Mouse (Mus musculus) forebrain, postnatal 0 days (tissue): ENCODE measurements at regions not wholly inside any gene's neighbourhood (a gene's known extent, or its start where the extent isn't known, plus 50 kb on each side); places are given as distances from the start of the nearest gene placed in this dataset.

Experiments used
- ATAC-seq: fragments of 200-750 bp; cut with Nextera tagmentation; 2 replicates; pipeline ENCODE4 v1.8.0; 2017; ENCODE audit warnings: mild to moderate bottlenecking, moderate library complexity
- DNase-seq: peaks from one replicate; pipeline ENCODE4 v3.0.0-alpha.2; 2015
- H3K27ac ChIP-seq: fragments of 300-500 bp; sonication (generic); 2 replicates; pipeline ENCODE4 v1.5.1; 2014; ENCODE audit warnings: low read depth, mild to moderate bottlenecking, antibody characterized with exemption, low read length, moderate library complexity, mixed read lengths
- H3K27me3 ChIP-seq: fragments of 300-500 bp; sonication (generic); 2 replicates; pipeline ENCODE4 v1.6.1; 2014; ENCODE audit warnings: mild to moderate bottlenecking, low read length, mixed read lengths; ENCODE audit not compliant: insufficient read depth
- H3K36me3 ChIP-seq: fragments of 300-500 bp; sonication (generic); 2 replicates; pipeline ENCODE4 v1.6.1; 2014; ENCODE audit warnings: mild to moderate bottlenecking, moderate library complexity; ENCODE audit not compliant: insufficient read depth
- H3K4me1 ChIP-seq: fragments of 300-500 bp; sonication (generic); 2 replicates; pipeline ENCODE4 v1.6.1; 2014; ENCODE audit warnings: antibody characterized with exemption; ENCODE audit not compliant: insufficient read depth
- H3K4me2 ChIP-seq: fragments of 300-500 bp; sonication (generic); 2 replicates; pipeline ENCODE4 v1.6.1; 2014; ENCODE audit warnings: low read depth, mild to moderate bottlenecking, moderate library complexity
- H3K4me3 ChIP-seq: fragments of 300-500 bp; sonication (generic); 2 replicates; pipeline ENCODE4 v1.5.1; 2014; ENCODE audit warnings: low read depth, low read length, mixed read lengths
- H3K9ac ChIP-seq: fragments of 300-500 bp; sonication (generic); 2 replicates; pipeline ENCODE4 v1.6.1; 2014; ENCODE audit warnings: mild to moderate bottlenecking
- H3K9me3 ChIP-seq: fragments of 300-500 bp; sonication (generic); 2 replicates; pipeline ENCODE4 v1.6.1; 2016; ENCODE audit warnings: low read length
- CTCF ChIP-seq: sonication (generic); IDR thresholded peaks from 2 replicates; pipeline ENCODE4 v1.5.1; 2016; ENCODE audit warnings: antibody characterized with exemption, control low read depth, low read depth
- WGBS: fragments of 180-500 bp; shearing (Covaris S2); extraction: QIAGEN DNeasy Blood & Tissue Kit; methylation state at CpG from one replicate; pipeline ENCODE4 v1.1.7; 2014; 5-methylcytosine and 5-hydroxymethylcytosine counted together

DNA sequence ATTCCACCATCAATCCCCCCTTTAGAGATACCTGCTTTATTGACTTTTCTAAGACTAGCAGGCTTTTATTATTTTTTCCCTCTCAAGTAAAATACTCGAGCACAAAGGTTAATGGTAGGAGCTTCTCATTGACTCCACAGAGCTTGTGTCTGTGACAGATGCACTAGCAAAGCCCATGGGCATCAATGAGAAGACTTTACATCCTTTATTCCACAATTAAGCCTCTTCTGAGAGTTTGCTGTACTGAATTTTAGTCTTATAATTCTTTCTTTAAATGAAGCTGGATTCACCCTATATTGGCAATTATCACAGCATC lies 119.2 kb upstream of the Fbxl7 start:
- Histone ChIP-seq H3K36me3 (no peaks in the 10 kb centered on the region), H3K9me3 (no peaks in the 10 kb centered on the region), H3K9ac (no peak overlapping the region), H3K4me3 (no peak overlapping the region), H3K27ac (no peak overlapping the region), H3K4me1 (no peaks in the 10 kb centered on the region), H3K4me2 (no peak overlapping the region), H3K27me3 (no peaks in the 10 kb centered on the region)
- no peak for DNase-seq
- ATAC-seq, result no peak
- TF ChIP-seq CTCF, result no peak
- 6% methylated on average over 1 of the region's 1 CpGs for WGBS

DNA sequence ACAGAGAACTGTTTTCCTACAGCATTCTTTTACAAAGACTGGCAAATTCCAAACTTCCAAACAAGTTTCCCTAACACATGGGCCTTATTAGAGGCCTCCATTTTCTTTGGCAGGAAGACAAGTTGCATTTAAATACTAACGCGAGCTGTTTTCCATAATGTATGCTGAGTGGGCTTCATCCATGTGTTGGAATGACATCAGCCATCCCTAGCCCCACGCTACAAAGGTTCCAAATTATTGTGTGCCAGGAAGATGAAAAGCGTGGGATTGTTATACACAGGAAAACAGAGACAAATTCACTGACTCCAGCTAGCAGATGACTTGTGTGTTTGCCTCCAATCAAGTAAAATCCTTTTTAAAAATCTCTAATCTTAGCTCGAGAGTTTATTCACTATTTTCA lies 125.1 kb upstream of the Fbxl7 start:
- Histone ChIP-seq H3K9me3 (no peaks in the 10 kb centered on the region), H3K27me3 (no peaks in the 10 kb centered on the region), H3K27ac (no peak overlapping the region), H3K36me3 (no peaks in the 10 kb centered on the region), H3K4me3 (no peak overlapping the region), H3K9ac (no peak overlapping the region), H3K4me2 (no peak overlapping the region), H3K4me1 (no peaks in the 10 kb centered on the region)
- no peak for TF ChIP-seq CTCF
- no peak for ATAC-seq
- peak; percentile 18 for DNase-seq
- 16% methylated on average over 5 of the region's 5 CpGs for WGBS

GRCm38 (mm10) chr15:27033261-27033660 lies 137.9 kb upstream of the Fbxl7 start:
- Histone ChIP-seq H3K9ac (no peak overlapping the region), H3K4me3 (no peak overlapping the region), H3K4me1 (no peaks in the 10 kb centered on the region), H3K27me3 (no peaks in the 10 kb centered on the region), H3K36me3 (no peaks in the 10 kb centered on the region), H3K27ac (no peak overlapping the region), H3K9me3 (no peaks in the 10 kb centered on the region), H3K4me2 (no peak overlapping the region)
- WGBS, result 98% methylated on average over 2 of the region's 2 CpGs
- ATAC-seq (no peak), DNase-seq (no peak)
- TF ChIP-seq CTCF, result no peak

- peak; percentile 71 for DNase-seq
Measured at GRCm38 (mm10) chr15:27043788-27044187, 148.4 kb upstream of the Fbxl7 start.

DNA sequence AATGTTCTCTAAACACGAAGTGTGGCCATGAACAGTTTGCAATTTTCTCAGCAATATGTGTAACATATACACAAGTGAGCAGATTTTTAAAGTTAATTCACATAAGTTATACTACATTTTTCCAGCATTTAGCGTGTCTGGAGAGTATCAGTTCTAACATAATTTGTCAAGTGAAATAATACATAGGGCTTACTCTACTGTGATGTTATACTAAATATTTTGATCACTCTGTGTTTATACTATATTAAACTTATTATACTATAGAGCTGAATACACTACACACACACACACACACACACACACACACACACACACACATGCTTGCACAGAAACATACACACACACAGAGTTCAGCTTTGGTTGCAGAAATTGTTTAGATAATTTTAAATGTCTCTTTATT lies 155.3 kb upstream of the Fbxl7 start:
- WGBS, result 75% methylated on average over 2 of the region's 2 CpGs
- H3K27me3 ChIP-seq, result no peaks in the 10 kb centered on the region
- ATAC-seq (no peak), DNase-seq (no peak)
- H3K4me1 ChIP-seq, result no peaks in the 10 kb centered on the region
- H3K9me3 ChIP-seq, result no peaks in the 10 kb centered on the region
- H3K9ac ChIP-seq, result no peak overlapping the region
- no peaks in the 10 kb centered on the region for H3K36me3 ChIP-seq
- H3K4me2 ChIP-seq, result no peak overlapping the region
- no peak overlapping the region for H3K27ac ChIP-seq
- TF ChIP-seq CTCF, result no peak
- no peak overlapping the region for H3K4me3 ChIP-seq

More at GRCm38 (mm10) chr15:27043788-27044187, 148.4 kb upstream of the Fbxl7 start:
- H3K9me3 ChIP-seq, result no peaks in the 10 kb centered on the region
- H3K9ac ChIP-seq, result no peak overlapping the region
- no peaks in the 10 kb centered on the region for H3K27me3 ChIP-seq
- ATAC-seq, result peak; percentile 82
- H3K27ac ChIP-seq, result no peak overlapping the region
- H3K4me3 ChIP-seq, result no peak overlapping the region
- no peak overlapping the region for H3K4me2 ChIP-seq
- 57% methylated on average over 4 of the region's 4 CpGs for WGBS
- no peak for TF ChIP-seq CTCF
- H3K36me3 ChIP-seq, result no peaks in the 10 kb centered on the region
- no peaks in the 10 kb centered on the region for H3K4me1 ChIP-seq

GRCm38 (mm10) chr15:27063456-27063855 lies 168.1 kb upstream of the Fbxl7 start:
- Histone ChIP-seq H3K4me2 (no peak overlapping the region), H3K27ac (no peak overlapping the region), H3K27me3 (no peaks in the 10 kb centered on the region), H3K9me3 (no peaks in the 10 kb centered on the region), H3K36me3 (no peaks in the 10 kb centered on the region), H3K4me1 (0 out of 2 replicates have a peak, but pooled peaks cover 4% of the 10 kb centered on the region), H3K4me3 (no peak overlapping the region), H3K9ac (no peak overlapping the region)
- DNase-seq (peak; percentile 60), ATAC-seq (peak; percentile 58; the same call in 1 of the 2 replicates)
- no peak for TF ChIP-seq CTCF

GRCm38 (mm10) chr15:27063971-27064370 lies 168.6 kb upstream of the Fbxl7 start:
- 0 out of 2 replicates have a peak, but pooled peaks cover 4% of the 10 kb centered on the region for H3K4me1 ChIP-seq
- no peak overlapping the region for H3K4me3 ChIP-seq
- H3K36me3 ChIP-seq, result no peaks in the 10 kb centered on the region
- 46% methylated on average over 4 of the region's 4 CpGs for WGBS
- ATAC-seq, result peak; percentile 69
- H3K27ac ChIP-seq, result no peak overlapping the region
- peak; percentile 78 for DNase-seq
- H3K9me3 ChIP-seq, result no peaks in the 10 kb centered on the region
- no peaks in the 10 kb centered on the region for H3K27me3 ChIP-seq
- no peak overlapping the region for H3K9ac ChIP-seq
- no peak overlapping the region for H3K4me2 ChIP-seq
- TF ChIP-seq CTCF, result peak; percentile 31; the same call in 1 of the 2 replicates

DNA sequence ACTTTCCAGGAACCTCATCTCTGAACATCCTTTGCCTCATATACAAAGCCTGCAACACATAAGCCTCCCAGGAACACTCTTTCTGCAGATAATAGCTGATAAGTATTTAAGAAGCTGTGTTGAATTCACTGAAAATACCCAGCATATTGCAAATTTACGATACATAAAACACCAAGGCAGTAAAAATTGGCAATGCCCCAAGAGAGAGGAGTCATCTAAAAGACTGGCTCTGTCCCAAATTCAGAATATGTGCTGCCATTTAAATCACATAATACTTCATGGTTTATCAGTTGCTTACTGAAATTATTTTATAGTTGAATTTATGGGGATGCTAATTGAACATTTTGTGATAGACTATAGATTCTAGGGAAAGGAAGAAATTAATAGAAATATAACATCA lies 172.3 kb upstream of the Fbxl7 start:
- Histone ChIP-seq H3K4me1 (0 out of 2 replicates have a peak, but pooled peaks cover 4% of the 10 kb centered on the region), H3K4me3 (no peak overlapping the region), H3K36me3 (no peaks in the 10 kb centered on the region), H3K9ac (no peak overlapping the region), H3K4me2 (no peak overlapping the region), H3K27ac (no peak overlapping the region), H3K9me3 (no peaks in the 10 kb centered on the region), H3K27me3 (no peaks in the 10 kb centered on the region)
- WGBS, result 33% methylated on average over 1 of the region's 1 CpGs
- ATAC-seq, result no peak
- peak; percentile 25 for DNase-seq
- TF ChIP-seq CTCF, result no peak
